Mouse (Mus musculus) spleen, adult 2 months (tissue): ENCODE results near the gene Ppp1r8.

Experiments used
- CTCF ChIP-seq: fragments of 200-500 bp; IDR thresholded peaks from 2 replicates; pipeline ENCODE4 v1.5.1; 2011; ENCODE audit warnings: mild to moderate bottlenecking, inconsistent platforms; ENCODE audit not compliant: insufficient read depth, insufficient read length, insufficient replicate concordance; ENCODE audit errors: extremely low read depth
- POLR2A ChIP-seq: fragments of 200-500 bp; IDR thresholded peaks from 2 replicates; pipeline ENCODE4 v1.6.1; 2011; ENCODE audit warnings: low read depth, low read length, inconsistent platforms

GRCm38 (mm10) chr4:132816404-132816803, 26.6 kb downstream of the Ppp1r8 start:
- TF ChIP-seq POLR2A (no peak), CTCF (no peak)
